Mouse (Mus musculus): ENCODE measurements at regions not wholly inside any gene's neighbourhood (a gene's known extent, or its start where the extent isn't known, plus 50 kb on each side); places are given as distances from the start of the nearest gene placed in this dataset.

DNA sequence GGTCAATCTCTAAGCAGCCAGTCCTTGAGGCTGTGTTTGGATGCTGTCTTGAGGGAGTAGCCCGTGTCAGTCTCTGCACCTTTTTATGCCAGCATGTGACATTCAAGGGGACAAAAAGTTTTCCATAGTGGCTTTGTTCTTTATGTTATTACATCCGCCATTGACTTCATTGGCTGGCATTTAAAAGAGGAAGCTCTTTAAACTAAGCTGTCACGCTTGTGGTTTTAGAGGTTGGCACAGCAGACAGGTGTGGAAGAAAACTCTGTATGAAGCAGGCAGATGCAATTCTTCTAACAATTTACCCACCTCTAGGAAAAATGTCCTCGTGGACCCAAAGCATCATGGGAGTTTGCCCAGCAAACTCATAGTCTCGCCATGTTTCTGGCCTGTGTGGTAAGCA lies 297.5 kb upstream of the Gadl1 start:
- no peak for DNase-seq (ENCODE audit: low read depth, low spot score)

DNA sequence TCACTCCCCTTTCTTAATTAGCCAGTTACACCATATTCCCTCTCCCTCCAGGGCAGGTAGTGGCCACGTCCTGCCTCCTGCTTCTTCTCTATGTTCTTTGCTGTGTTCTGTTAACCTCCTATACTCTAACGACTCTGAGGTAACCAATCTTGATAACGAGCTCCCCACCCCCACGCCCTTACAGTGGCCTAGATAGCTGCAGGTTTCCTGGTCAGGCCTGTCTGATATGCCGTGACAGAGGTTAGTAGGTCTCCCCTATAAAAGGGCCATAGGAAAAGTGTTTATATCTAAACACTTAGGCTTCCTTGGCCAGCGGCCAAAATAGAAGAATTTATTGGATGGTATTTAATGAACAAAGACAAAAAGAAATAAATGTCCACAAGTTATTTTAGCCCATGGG lies 296.3 kb upstream of the Gadl1 start:
- no peak for DNase-seq (ENCODE audit: low read depth, low spot score)

DNA sequence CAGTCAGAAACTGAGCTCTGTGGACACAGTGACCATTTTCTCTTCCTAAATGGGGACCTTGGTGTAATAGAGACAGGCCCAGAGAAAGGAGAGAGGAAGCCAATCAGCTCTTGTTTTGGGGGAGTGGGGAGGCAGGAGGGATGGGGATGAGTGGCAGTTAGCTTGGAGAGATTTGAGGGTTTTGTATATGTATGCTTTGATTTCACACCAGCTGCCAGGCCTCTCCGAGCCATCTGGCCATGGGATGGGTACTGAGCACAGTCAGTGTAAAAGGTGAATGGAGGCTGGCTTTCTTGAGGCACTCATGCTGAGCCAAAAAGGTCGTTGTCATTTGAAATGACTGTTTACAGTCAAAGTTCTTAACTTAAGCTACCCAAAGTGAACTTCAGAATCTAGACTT lies 295.2 kb upstream of the Gadl1 start:
- no peak for DNase-seq (ENCODE audit: low read depth, low spot score)

DNA sequence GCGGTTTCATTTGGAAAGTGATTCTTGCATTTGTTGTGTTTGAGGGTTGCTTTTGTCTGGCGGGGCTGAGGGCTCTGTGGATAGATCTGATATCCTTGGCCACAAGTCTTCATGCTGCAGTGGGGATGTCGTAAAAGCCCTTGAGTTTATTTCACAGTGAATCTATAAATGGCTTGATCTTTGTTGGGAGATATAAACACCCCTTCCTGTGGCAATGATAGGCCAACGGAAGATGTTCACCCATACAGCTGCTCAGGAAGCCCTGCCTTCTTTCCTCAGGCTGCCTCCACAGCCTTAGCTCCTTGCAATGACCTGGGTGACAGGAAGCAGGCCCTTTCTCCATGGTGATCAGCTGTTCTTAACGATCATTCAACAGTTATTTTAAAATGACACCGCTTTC lies 291.3 kb upstream of the Gadl1 start:
- no peak for DNase-seq (ENCODE audit: low read depth, low spot score)

DNA sequence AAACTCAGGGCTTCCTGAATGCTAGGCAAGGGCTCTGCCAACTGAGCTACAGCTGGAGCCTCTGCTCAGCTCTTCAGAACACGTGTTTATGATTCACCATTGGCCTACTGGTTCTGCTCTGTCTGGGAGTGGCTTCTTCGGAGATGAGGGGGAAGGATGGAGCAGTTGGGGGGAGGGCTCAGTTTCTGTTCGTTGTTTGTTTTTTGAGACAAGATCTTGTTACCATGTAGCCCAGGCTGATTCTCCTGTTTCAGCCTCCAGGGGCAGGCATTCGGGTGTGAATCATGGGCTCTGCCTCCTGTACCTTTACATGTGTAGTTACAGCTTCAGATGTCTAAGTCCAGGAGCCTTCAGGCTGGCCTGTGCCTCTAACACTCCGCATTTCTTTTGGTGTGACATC lies 285.3 kb upstream of the Gadl1 start:
- no peak for DNase-seq (ENCODE audit: low read depth, low spot score)

DNA sequence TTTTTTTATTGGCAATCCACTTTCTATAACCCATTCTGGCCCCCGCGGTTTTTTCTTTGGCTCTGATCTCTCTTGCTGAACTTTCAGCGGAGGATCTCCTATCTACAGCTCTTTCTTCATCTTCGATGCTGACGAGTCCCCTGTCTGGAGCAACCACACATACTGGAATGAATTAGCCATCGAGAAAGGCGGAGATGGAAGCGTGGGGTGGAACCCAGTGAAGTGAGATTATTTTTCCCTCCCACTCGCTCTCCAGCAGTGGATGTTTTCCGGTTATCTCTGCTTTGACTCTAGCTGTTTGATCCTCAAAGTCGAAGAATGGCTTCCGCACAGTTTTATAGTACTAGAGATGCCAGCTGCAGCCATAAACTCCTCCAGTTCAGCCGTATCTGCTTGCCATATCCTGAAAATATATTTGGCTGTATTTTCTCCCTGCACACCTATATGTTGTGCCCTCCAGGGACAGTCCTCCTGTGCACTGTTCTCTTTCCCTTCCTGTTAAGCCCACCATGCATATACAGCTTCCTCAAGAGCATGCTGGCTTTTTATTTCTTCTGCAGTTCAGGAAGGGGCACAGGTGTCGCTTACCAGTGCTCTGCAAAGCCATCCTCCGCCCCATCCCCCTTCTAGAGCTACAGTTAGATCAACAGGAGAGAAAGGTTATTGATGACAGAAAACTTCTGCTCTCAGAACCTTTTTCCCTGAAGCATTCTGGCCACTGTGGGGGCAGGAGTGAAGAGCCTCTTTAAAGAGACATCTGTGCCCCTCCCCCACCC lies 284.3 kb upstream of the Gadl1 start:
- no peak for DNase-seq (ENCODE audit: low read depth, low spot score)

DNA sequence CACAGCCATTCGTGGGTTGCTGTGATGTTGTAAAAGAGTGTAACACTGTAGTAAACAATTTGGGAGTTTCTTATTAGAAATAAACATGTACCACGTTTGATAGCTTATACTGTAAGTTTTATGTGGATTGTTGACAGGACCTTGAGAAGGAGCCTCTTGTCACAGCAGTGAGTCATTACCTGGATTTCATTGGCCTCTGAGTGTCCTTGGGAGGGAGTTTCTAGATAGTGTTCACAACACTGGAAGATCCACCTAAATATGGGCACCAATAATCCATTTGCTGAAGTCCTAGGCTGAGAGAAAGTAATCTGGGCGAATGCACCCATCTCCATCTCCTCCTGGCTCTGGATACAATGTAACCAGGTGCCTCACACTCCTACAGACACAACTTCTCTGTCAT lies 281.7 kb upstream of the Gadl1 start:
- DNase-seq (ENCODE audit: low read depth, low spot score): no peak

DNA sequence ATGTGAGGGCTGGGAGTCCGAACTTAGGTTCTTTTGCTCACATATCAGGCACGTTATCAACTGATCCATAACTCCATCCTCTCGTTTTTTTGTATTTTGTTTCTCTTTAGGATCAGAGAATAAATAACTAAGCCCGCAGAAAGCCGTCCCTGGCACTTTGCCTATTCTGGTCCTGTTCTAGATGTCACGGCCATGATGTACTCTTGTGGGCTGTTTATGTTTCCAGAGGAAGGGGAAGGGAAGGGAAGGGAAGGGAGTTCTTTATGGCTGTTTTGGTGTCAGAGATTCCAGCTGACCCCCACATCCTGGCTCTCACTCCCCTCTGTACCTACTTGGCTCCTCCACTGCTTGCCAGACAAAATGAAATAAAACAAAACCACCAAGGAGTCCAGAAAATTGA lies 272.1 kb upstream of the Gadl1 start:
- no peak for DNase-seq (ENCODE audit: low read depth, low spot score)

DNA sequence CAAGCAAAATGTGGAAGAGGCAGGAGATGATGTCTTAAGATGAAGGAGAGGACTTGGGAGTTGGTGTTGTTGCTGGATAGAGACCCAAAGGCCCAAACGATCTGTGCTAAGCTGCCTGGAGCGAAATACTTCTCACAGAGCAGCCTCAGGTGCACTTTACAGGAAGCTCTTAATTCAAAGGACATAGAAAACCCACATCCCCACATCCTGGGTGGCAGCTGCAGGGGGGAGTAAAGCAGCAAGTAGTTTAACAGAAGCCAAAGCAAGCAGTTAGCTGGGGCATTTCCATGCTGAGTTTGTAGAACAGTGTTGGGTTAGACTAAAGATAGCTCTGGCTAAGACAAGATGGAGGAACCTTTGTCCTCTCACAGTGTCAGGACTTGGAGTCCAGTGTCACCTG lies 268.5 kb upstream of the Gadl1 start:
- no peak for DNase-seq (ENCODE audit: low read depth, low spot score)

DNA sequence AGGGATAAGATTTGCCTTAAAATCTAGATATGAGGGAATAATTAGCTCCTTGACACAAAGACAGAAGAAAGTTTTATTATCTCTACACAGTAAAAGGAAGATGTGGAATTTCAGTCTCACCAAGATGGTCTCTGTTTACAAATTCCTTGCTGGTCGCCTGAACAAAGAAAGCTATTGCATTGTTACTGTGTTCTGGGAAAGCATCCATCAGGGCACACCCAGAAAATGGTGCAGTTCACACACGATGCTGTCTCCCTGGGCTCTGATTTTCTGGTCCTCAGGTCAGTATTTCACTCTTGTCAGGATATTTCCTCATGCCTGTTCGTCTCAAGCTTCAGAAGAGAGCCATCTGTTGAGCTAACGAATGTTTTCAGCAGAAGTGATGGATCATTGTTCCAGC lies 267.2 kb upstream of the Gadl1 start:
- no peak for DNase-seq (ENCODE audit: low read depth, low spot score)

DNA sequence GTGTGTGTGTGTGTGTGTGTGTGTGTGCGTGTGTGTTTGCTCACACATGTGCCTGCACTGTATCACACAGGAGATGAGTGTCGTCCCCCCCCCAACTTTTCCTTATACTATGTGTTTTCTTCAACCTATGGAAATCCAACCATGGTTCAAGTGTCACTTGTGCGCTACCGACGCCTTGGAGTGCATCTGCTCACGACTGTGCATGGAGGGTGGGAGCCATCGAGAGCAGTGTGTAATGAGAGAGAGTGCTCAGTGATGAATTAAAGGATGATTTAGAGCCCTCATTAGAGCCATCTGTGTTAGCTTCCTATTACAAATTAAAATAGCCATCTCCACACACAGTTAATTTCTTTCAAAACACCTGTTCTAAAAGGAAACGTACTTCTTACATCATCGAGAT lies 264.3 kb upstream of the Gadl1 start:
- DNase-seq (ENCODE audit: low read depth, low spot score): no peak

DNA sequence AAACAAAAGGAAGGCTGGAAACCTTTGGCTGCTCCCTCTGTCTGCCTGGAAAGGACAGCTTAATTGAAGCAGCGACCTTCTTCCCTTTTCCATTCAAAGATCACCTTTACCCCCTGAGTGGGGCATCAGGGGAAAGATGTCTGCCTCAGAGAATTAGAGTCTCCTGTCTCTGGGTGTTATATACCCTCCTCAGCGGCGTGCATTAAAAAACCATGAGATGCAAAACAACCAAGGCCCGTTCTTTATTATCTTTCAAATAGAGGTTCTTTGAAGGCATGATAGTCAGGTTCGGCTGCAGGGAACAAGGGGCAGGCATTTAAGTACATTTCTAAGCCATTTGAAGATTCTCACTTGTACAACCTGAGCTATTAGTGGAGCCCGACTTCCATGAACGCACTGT lies 263.0 kb upstream of the Gadl1 start:
- DNase-seq (ENCODE audit: low read depth, low spot score): no peak

DNA sequence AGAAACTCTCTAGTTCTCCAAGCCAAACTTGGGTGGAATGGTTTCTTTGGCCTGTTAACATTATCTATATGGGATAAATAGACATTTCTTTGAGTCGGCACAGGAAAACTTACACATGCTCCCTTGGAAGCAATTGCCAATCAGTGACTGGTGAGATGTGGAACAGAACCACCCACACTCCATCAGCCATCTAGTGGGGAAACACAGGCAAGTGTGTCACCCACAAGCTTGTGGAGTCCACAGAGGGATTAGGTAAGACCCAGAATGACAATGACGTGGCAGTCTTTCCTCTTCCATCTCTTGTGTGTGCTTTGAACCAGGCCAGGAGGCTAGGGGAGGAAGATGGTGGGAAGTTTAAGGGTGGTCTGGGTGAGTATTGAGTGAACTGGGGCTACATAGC lies 257.5 kb upstream of the Gadl1 start:
- no peak for DNase-seq (ENCODE audit: low read depth, low spot score)

DNA sequence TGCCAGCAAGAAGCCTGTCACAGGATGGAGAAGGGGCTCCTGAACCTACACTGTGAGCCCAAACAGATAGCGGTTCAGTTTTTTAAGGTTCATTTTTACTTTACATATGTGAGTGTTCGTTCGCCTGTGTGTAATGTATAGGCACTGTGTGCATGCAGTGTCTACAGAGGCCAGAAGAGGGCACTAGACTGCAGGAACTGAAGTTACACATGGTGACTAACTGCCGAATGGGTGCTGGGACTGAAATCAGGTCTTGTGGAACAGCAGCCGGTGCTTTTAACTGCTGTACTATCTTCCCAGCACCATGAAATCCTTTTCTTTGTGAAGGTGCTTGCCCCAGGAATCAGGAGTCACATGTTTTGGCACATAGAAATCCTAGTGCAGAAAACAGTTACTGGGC lies 256.1 kb upstream of the Gadl1 start:
- no peak for DNase-seq (ENCODE audit: low read depth, low spot score)

DNA sequence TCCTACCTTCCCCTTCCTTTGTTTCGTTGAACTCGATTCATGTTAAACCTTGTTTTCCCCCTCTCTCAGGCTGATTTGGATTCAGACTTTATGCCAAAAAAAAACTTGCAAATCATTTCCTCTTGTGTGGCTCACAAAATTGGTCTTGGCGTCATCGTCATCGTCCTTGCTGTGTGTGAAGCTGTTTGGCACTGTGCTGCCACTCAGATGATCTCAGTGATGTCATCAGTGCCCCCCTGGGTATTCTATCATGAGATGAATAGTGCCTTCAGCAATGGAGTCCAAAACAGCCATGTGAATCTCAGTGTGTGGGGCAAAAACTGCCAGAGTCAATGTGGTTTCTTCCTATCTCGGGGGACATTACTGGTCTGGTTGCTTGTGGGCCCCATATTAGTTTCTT lies 254.3 kb upstream of the Gadl1 start:
- no peak for DNase-seq (ENCODE audit: low read depth, low spot score)

DNA sequence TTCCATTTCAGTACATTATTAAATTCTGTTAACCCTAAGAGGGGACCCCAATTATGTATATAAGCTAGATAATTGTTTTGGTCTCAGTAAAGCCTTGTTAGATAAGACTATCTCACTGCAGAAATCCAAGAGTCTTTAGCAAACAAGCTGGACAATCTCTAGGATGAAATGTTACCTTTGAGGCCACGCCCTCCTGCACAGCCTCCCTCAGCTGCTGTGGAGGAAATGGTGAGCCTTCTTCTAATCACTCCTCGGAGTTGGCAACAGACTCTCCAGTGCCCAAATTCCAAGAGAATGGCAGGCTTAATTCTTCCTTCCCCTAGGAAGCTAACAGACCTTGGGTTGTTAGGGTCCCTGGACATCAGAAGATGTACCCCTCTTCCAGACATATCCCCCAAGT lies 252.7 kb upstream of the Gadl1 start:
- no peak for DNase-seq (ENCODE audit: low read depth, low spot score)

DNA sequence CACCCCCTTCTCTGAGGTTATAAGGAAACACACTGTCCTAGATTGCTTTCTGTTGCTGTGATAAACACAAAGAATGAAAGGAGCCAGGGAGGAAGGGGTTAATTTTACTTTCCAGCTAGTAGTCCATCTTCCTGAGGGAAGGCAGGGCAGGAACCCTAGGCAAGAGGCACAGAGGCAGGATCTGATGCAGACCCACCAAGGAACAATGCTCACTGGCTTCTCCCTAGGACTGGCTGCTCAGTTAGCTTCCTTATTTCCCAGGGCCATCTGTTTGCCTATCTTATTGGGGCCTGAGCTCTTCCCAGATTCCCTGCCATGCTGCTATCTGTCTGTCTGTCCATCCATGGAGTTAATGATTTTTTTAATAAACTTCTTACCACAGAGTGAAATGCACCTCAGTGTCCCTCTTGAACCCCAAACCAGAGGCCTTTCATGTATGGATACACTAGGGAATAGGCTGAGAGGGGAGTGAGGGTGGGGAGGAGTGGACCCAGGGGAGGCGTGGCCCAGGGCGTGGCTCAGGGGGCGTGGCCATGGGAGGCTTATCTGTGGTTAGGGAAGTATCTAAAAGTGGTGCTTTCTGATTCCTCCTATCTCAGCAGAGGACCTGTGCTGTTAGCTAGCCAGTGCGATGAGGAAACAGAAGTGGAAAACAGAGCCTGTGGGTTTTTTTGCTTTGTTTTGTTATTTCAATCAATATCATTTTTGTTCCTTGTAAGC lies 252.1 kb upstream of the Gadl1 start:
- DNase-seq (ENCODE audit: low read depth, low spot score): no peak

DNA sequence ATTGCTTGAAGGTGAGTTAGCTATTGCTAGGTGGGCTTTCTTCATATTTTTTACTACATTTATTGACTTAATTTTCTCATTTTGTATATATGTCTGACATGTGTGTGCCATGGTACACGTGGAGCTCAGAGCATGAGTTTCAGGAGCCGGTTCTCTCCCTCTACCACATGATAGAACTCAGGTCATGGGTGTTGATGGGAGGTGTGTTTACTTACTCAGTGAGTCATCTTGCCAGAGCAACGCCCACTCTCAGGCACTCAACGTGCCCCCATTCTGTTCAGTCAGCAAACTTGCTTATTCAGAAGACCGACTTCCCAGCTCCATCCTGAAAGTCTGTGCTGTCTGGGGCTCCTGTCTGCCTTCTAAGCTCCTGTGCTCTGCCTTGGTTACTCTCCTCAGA lies 250.8 kb upstream of the Gadl1 start:
- DNase-seq (ENCODE audit: low read depth, low spot score): no peak

DNA sequence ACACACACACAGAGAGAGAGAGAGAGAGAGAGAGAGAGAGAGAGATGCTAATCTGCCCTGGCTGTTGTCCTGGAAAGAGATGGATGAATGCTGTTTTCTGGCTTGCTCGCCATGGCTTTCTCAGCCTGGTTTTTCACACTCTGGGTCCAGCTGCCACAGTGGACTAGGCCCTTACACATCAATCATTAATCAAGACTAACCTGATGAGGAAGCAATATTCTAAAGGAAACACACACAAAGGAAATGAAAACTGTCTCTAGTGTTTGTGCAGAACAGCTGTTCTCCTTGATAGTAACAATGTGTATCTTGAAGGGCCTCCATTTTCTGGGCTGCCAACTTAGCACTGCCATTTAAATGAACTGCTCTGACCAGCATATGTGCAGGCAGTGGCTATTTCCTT lies 248.9 kb upstream of the Gadl1 start:
- no peak for DNase-seq (ENCODE audit: low read depth, low spot score)

DNA sequence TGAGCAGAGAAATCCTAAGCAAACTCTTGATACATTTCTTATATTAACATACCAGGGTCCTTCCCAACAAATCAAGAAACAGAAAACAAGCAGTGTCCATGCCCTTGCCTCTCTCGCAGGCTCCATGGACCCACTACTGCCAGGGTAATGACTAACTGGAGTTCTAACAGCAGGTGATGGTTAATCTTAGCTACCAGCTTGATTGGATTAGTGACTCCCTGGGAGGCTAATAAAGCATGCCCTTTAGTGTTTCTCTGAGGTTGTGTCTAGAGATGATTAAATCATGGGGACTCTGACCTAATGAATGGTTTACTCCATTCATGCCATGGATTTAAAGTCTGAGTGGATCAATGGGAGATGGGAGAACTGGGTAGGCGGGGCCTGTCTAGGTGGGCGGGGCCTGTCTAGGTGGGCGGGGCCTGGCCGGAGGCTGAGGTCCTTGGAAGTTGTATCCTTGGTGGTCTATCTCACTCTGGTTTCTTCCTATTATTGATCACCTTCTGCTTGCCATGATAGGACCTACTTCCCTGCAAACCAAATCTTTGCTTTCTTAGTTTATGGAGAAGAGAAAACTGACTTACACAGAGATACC lies 247.3 kb upstream of the Gadl1 start:
- DNase-seq (ENCODE audit: low read depth, low spot score): no peak

DNA sequence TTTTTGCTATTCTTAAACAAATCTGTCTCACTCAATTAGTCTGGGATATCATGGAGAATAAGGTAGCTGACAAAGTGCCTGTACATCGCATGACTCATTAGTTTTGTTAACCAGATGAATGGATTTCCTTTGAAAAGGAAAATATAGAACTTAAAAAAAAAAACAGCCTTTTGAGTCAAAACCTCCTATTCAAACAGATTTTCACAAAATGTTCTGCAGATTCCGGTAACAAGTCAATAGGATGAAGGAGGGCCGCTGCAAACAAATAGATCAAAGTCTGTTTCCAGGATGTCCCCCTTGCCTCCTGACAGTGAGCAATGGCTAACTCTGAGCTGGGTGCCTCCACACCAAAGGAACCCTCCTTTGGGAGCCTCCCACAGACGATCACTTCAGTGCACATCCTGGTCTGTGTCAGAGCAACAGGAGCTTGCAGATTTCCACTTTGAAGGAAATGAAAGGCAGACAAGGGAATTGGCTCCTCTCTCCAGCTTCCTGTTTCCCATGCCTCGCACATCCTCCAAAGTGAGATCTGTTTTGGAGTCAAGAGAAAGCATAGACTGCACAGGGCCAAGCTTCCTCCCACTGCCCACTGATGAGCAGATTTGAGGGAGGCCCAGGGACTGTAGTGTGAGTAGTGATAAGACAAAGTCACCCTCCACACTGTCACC lies 243.8 kb upstream of the Gadl1 start:
- DNase-seq (ENCODE audit: low read depth, low spot score): no peak

DNA sequence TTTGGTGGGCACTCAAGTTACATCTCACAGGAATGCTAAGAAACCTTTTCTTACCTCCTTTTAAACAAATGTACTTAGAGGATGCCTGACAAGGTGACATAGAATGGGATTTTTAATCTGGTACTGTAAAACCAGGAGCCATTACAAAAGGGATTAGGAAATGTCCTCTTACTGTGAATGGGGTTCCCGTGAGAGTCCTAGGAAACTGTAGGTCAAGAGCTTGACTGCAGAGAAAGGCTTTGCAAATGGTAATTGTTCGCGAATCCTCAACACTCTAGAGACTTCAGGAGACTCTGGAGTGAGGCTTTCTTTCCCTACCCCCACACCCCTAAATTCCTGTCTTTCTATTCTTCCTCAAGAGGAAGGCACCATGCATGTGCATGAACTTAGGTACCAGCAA lies 242.7 kb upstream of the Gadl1 start:
- no peak for DNase-seq (ENCODE audit: low read depth, low spot score)

Data from c-Kit-negative CD71-positive TER-119-positive erythroid progenitor cells, embryonic 14.5 days (primary cell).